10 mouse cellular contexts compared by ENCODE assay signal in genomic region chr4:100865423-100865822, GRCm38 (mm10).
DNase-seq lines count a peak whose midpoint lies in the region; ATAC-seq and TF ChIP-seq lines count a peak whose summit lies in the region.
"Had no signal": no experiment of that assay in that cellular context is flagged by ENCODE, and none has a peak within 500 bp of the region (broad histone marks: within the 10 kb centered on the region; RNA-seq: fewer than 3 reads in every experiment).

No protein-coding gene starts in this region.

- H3K27ac ChIP-seq in liver, postnatal 0 days (ENCODE audit: low read depth): no peak overlapping the region
- H3K27ac ChIP-seq in limb, embryonic 10.5 days: peak overlapping the region; percentile 66
- H3K27ac ChIP-seq in neural tube, embryonic 14.5 days (ENCODE audit: low read depth, low read length): no peak overlapping the region
- H3K27ac ChIP-seq: macrophage had no signal

- DNase-seq in embryo, embryonic 10 days (ENCODE audit: low spot score): peak; percentile 25
- DNase-seq in embryo, embryonic 11 days: no peak
- DNase-seq in liver: peak; percentile 10
- DNase-seq in liver, postnatal 0 days: no peak
- no peak for DNase-seq in limb, embryonic 10.5 days (ENCODE audit: low spot score)
- no peak for DNase-seq in frontal cortex, postnatal 14 days (ENCODE audit: low spot score in 2 of 2)
- DNase-seq in urinary bladder, postnatal 10 days (ENCODE audit: low spot score): no peak
- DNase-seq: cerebellum, adult 8-10 months had no signal

- no peaks in the 10 kb centered on the region for H3K36me3 ChIP-seq in liver, postnatal 0 days (replicated peaks; ENCODE audit: insufficient read depth, low read length)
- H3K36me3 ChIP-seq in limb, embryonic 10.5 days: peaks cover 15% of the 10 kb centered on the region
- H3K36me3 ChIP-seq in neural tube, embryonic 14.5 days (ENCODE audit: control insufficient read depth, insufficient read depth, low read length): no peaks in the 10 kb centered on the region

- 36% methylated on average over 13 of the region's 13 CpGs for WGBS in liver, postnatal 0 days (ENCODE audit: insufficient replicate concordance)
- WGBS in limb, embryonic 10.5 days: 28% methylated on average over 13 of the region's 13 CpGs
- 19% methylated on average over 13 of the region's 13 CpGs for WGBS in neural tube, embryonic 14.5 days

- no peaks in the 10 kb centered on the region for H3K9me3 ChIP-seq in liver, postnatal 0 days (ENCODE audit: low read length)
- H3K9me3 ChIP-seq in limb, embryonic 10.5 days (replicated peaks): no peaks in the 10 kb centered on the region
- no peaks in the 10 kb centered on the region for H3K9me3 ChIP-seq in neural tube, embryonic 14.5 days (ENCODE audit: control insufficient read depth, low read length)

- H3K4me2 ChIP-seq in liver, postnatal 0 days (ENCODE audit: low read depth, low read length): no peak overlapping the region
- peak overlapping the region; percentile 23; the same call in 1 of the 2 replicates for H3K4me2 ChIP-seq in neural tube, embryonic 14.5 days (ENCODE audit: low read depth, low read length)

- TF ChIP-seq CTCF in liver, postnatal 0 days (IDR thresholded peaks at IDR 0.05; ENCODE audit: low read depth): no peak

- no peak for ATAC-seq in liver, postnatal 0 days
- peak; percentile 39; the same call in 1 of the 2 replicates for ATAC-seq in neural tube, embryonic 14.5 days (ENCODE audit: low read depth)

- H3K9ac ChIP-seq in liver, postnatal 0 days (replicated peaks): no peak overlapping the region
- H3K9ac ChIP-seq in neural tube, embryonic 14.5 days (replicated peaks; ENCODE audit: low read depth, low read length): no peak overlapping the region

- no peaks in the 10 kb centered on the region for H3K27me3 ChIP-seq in liver, postnatal 0 days (ENCODE audit: insufficient read depth, low read length)
- H3K27me3 ChIP-seq in limb, embryonic 10.5 days (ENCODE audit: low read depth, poor library complexity, severe bottlenecking): no peaks in the 10 kb centered on the region
- no peaks in the 10 kb centered on the region for H3K27me3 ChIP-seq in neural tube, embryonic 14.5 days (ENCODE audit: control insufficient read depth, insufficient read depth, low read length)

- H3K4me1 ChIP-seq in liver, postnatal 0 days (ENCODE audit: insufficient read depth): no peaks in the 10 kb centered on the region
- peaks cover 53% of the 10 kb centered on the region for H3K4me1 ChIP-seq in limb, embryonic 10.5 days
- H3K4me1 ChIP-seq in neural tube, embryonic 14.5 days (ENCODE audit: control insufficient read depth, insufficient read depth, low read length): peaks cover 15% of the 10 kb centered on the region

- no peak overlapping the region for H3K4me3 ChIP-seq in liver, postnatal 0 days (ENCODE audit: low read depth, low read length)
- H3K4me3 ChIP-seq in limb, embryonic 10.5 days: 0 out of 2 replicates have a peak overlapping the region, but pooled peaks have one; percentile 6
- H3K4me3 ChIP-seq in neural tube, embryonic 14.5 days (ENCODE audit: low read depth, low read length): no peak overlapping the region

- no peak for TF ChIP-seq EP300 in liver, postnatal 0 days (IDR thresholded peaks at IDR 0.05; ENCODE audit: low read depth)

Comparison
In these comparisons a context has a peak if more than half of its experiments do, and no peak if none do; other contexts are left out.
1. DNase-seq: peak in embryo, embryonic 10 days (single experiment) and liver (single experiment); none in embryo, embryonic 11 days (single experiment), liver, postnatal 0 days (single experiment), limb, embryonic 10.5 days (single experiment), frontal cortex, postnatal 14 days (0 of 2) and urinary bladder, postnatal 10 days (single experiment).